Mouse (Mus musculus): Measurements from ENCODE around the gene Rfc4. TPM values are rescaled to one million over a fixed set of nuclear protein-coding genes. Genes with fewer than 3 reads are reported as not detected.

The Rfc4 gene
- polyA plus RNA-seq, 1 experiment from 2014 or later, result 59.4 TPM

GRCm38 (mm10) chr16:23130303-23130702 is 2.8 kb upstream of the Rfc4 start:
- no peak for TF ChIP-seq EP300 (IDR thresholded peaks at IDR 0.05; ENCODE audit: low read depth)
- no peak for TF ChIP-seq CTCF (IDR thresholded peaks at IDR 0.05; ENCODE audit: low read depth)
- Histone ChIP-seq H3K4me3 (ENCODE audit: low read depth, low read length) (no peak overlapping the region), H3K9ac (replicated peaks) (no peak overlapping the region), H3K9me3 (ENCODE audit: low read length) (no peaks in the 10 kb centered on the region), H3K27me3 (ENCODE audit: insufficient read depth, low read length) (no peaks in the 10 kb centered on the region), H3K4me1 (ENCODE audit: insufficient read depth) (peaks cover 8% of the 10 kb centered on the region), H3K36me3 (replicated peaks; ENCODE audit: insufficient read depth, low read length) (no peaks in the 10 kb centered on the region), H3K27ac (ENCODE audit: low read depth) (no peak overlapping the region), H3K4me2 (ENCODE audit: low read depth, low read length) (no peak overlapping the region)
- ATAC-seq, result no peak
- no peak for DNase-seq
- WGBS (ENCODE audit: insufficient replicate concordance), result 90% methylated on average over 3 of the region's 3 CpGs

- peak; percentile 30 for ATAC-seq
- peaks cover 8% of the 10 kb centered on the region for H3K4me1 ChIP-seq (ENCODE audit: insufficient read depth)
- H3K4me2 ChIP-seq (ENCODE audit: low read depth, low read length), result peak overlapping the region; percentile 87
- H3K27ac ChIP-seq (ENCODE audit: low read depth), result peak overlapping the region; percentile 99
- peak overlapping the region; percentile 81 for H3K4me3 ChIP-seq (ENCODE audit: low read depth, low read length)
- no peak for TF ChIP-seq CTCF (IDR thresholded peaks at IDR 0.05; ENCODE audit: low read depth)
- no peak for DNase-seq
- WGBS (ENCODE audit: insufficient replicate concordance), result 2% methylated on average over 4 of the region's 4 CpGs
- peaks cover 18% of the 10 kb centered on the region for H3K36me3 ChIP-seq (replicated peaks; ENCODE audit: insufficient read depth, low read length)
- peak overlapping the region; percentile 88 for H3K9ac ChIP-seq (replicated peaks)
- H3K9me3 ChIP-seq (ENCODE audit: low read length), result no peaks in the 10 kb centered on the region
- H3K27me3 ChIP-seq (ENCODE audit: insufficient read depth, low read length), result no peaks in the 10 kb centered on the region
Measured at GRCm38 (mm10) chr16:23127311-23127672, 245 bp downstream of the Rfc4 start.

- 84% methylated on average over 4 of the region's 4 CpGs for WGBS (ENCODE audit: insufficient replicate concordance)
- ATAC-seq, result no peak
Measured at GRCm38 (mm10) chr16:23124398-23124797, 3.1 kb downstream of the Rfc4 start.

GRCm38 (mm10) chr16:23123104-23123503 is 4.4 kb downstream of the Rfc4 start:
- peaks cover 3% of the 10 kb centered on the region; the same call in 1 of the 2 replicates for H3K4me1 ChIP-seq (ENCODE audit: insufficient read depth)
- TF ChIP-seq CTCF (IDR thresholded peaks at IDR 0.05; ENCODE audit: low read depth) (no peak), EP300 (IDR thresholded peaks at IDR 0.05; ENCODE audit: low read depth) (no peak)
- H3K9ac ChIP-seq (replicated peaks), result no peak overlapping the region
- no peak overlapping the region for H3K4me3 ChIP-seq (ENCODE audit: low read depth, low read length)
- 88% methylated on average over 4 of the region's 4 CpGs for whole genome bisulfite sequencing (ENCODE audit: insufficient replicate concordance)
- peaks cover 31% of the 10 kb centered on the region for H3K36me3 ChIP-seq (replicated peaks; ENCODE audit: insufficient read depth, low read length)
- H3K4me2 ChIP-seq (ENCODE audit: low read depth, low read length), result no peak overlapping the region
- no peaks in the 10 kb centered on the region for H3K27me3 ChIP-seq (ENCODE audit: insufficient read depth, low read length)
- H3K9me3 ChIP-seq (ENCODE audit: low read length), result no peaks in the 10 kb centered on the region
- no peak for DNase-seq
- H3K27ac ChIP-seq (ENCODE audit: low read depth), result no peak overlapping the region
- no peak for ATAC-seq

More at GRCm38 (mm10) chr16:23124398-23124797, 3.1 kb downstream of the Rfc4 start:
- TF ChIP-seq CTCF (IDR thresholded peaks at IDR 0.05; ENCODE audit: low read depth) (no peak), EP300 (IDR thresholded peaks at IDR 0.05; ENCODE audit: low read depth) (no peak)
- H3K27ac ChIP-seq (ENCODE audit: low read depth), result no peak overlapping the region
- no peaks in the 10 kb centered on the region for H3K27me3 ChIP-seq (ENCODE audit: insufficient read depth, low read length)
- H3K9ac ChIP-seq (replicated peaks), result no peak overlapping the region
- peaks cover 8% of the 10 kb centered on the region for H3K4me1 ChIP-seq (ENCODE audit: insufficient read depth)
- no peak for DNase-seq
- H3K4me2 ChIP-seq (ENCODE audit: low read depth, low read length), result no peak overlapping the region
- no peaks in the 10 kb centered on the region for H3K9me3 ChIP-seq (ENCODE audit: low read length)
- H3K36me3 ChIP-seq (replicated peaks; ENCODE audit: insufficient read depth, low read length), result peaks cover 31% of the 10 kb centered on the region
- no peak overlapping the region for H3K4me3 ChIP-seq (ENCODE audit: low read depth, low read length)

GRCm38 (mm10) chr16:23122446-23122845 is 5.1 kb downstream of the Rfc4 start:
- Histone ChIP-seq H3K9ac (replicated peaks) (no peak overlapping the region), H3K4me1 (ENCODE audit: insufficient read depth) (peaks cover 3% of the 10 kb centered on the region; the same call in 1 of the 2 replicates), H3K4me2 (ENCODE audit: low read depth, low read length) (no peak overlapping the region), H3K27me3 (ENCODE audit: insufficient read depth, low read length) (no peaks in the 10 kb centered on the region), H3K4me3 (ENCODE audit: low read depth, low read length) (no peak overlapping the region), H3K9me3 (ENCODE audit: low read length) (no peaks in the 10 kb centered on the region), H3K27ac (ENCODE audit: low read depth) (no peak overlapping the region), H3K36me3 (replicated peaks; ENCODE audit: insufficient read depth, low read length) (peaks cover 33% of the 10 kb centered on the region)
- no peak for ATAC-seq
- TF ChIP-seq EP300 (IDR thresholded peaks at IDR 0.05; ENCODE audit: low read depth), result no peak
- WGBS (ENCODE audit: insufficient replicate concordance), result 85% methylated on average over 3 of the region's 3 CpGs
- no peak for DNase-seq

- DNase-seq (no peak), ATAC-seq (no peak)
- Histone ChIP-seq H3K4me1 (ENCODE audit: insufficient read depth) (no peaks in the 10 kb centered on the region), H3K27ac (ENCODE audit: low read depth) (no peak overlapping the region), H3K9ac (replicated peaks) (no peak overlapping the region), H3K4me3 (ENCODE audit: low read depth, low read length) (no peak overlapping the region), H3K9me3 (ENCODE audit: low read length) (no peaks in the 10 kb centered on the region), H3K27me3 (ENCODE audit: insufficient read depth, low read length) (no peaks in the 10 kb centered on the region), H3K4me2 (ENCODE audit: low read depth, low read length) (no peak overlapping the region), H3K36me3 (replicated peaks; ENCODE audit: insufficient read depth, low read length) (peaks cover 50% of the 10 kb centered on the region)
- 66% methylated on average over 4 of the region's 4 CpGs for WGBS (ENCODE audit: insufficient replicate concordance)
- TF ChIP-seq EP300 (IDR thresholded peaks at IDR 0.05; ENCODE audit: low read depth) (no peak), CTCF (IDR thresholded peaks at IDR 0.05; ENCODE audit: low read depth) (no peak)
Measured at GRCm38 (mm10) chr16:23117173-23117572, 10.4 kb downstream of the Rfc4 start.

GRCm38 (mm10) chr16:23115486-23115885 is 12.1 kb downstream of the Rfc4 start:
- TF ChIP-seq EP300 (IDR thresholded peaks at IDR 0.05; ENCODE audit: low read depth), result no peak
- H3K4me2 ChIP-seq (ENCODE audit: low read depth, low read length), result no peak overlapping the region
- 81% methylated on average over 3 of the region's 3 CpGs for WGBS (ENCODE audit: insufficient replicate concordance)
- H3K36me3 ChIP-seq (replicated peaks; ENCODE audit: insufficient read depth, low read length), result peaks cover 58% of the 10 kb centered on the region
- no peak for DNase-seq
- H3K9ac ChIP-seq (replicated peaks), result no peak overlapping the region
- no peak overlapping the region for H3K4me3 ChIP-seq (ENCODE audit: low read depth, low read length)
- ATAC-seq, result no peak
- no peak overlapping the region for H3K27ac ChIP-seq (ENCODE audit: low read depth)
- H3K27me3 ChIP-seq (ENCODE audit: insufficient read depth, low read length), result no peaks in the 10 kb centered on the region
- H3K9me3 ChIP-seq (ENCODE audit: low read length), result no peaks in the 10 kb centered on the region
- 0 out of 2 replicates have a peak, but pooled peaks cover 2% of the 10 kb centered on the region for H3K4me1 ChIP-seq (ENCODE audit: insufficient read depth)

Measured in liver, postnatal 0 days (tissue).